Mouse (Mus musculus): ENCODE measurements around the gene Eif2a. TPM values are rescaled to one million over a fixed set of nuclear protein-coding genes. Genes with fewer than 3 reads are reported as not detected.

The Eif2a gene
- polyA plus RNA-seq, 1 experiment from 2014 or later = 32.0 TPM

- WGBS = 74% methylated on average over 7 of the region's 7 CpGs
Observed at GRCm38 (mm10) chr3:58508020-58508750, 17.4 kb upstream of the Eif2a start.

GRCm38 (mm10) chr3:58511581-58511980, 14.0 kb upstream of the Eif2a start:
- Histone ChIP-seq H3K27me3 (no peaks in the 10 kb centered on the region), H3K9ac (no peak overlapping the region), H3K27ac (no peak overlapping the region), H3K4me3 (no peak overlapping the region), H3K4me2 (no peak overlapping the region), H3K9me3 (replicated peaks) (no peaks in the 10 kb centered on the region), H3K36me3 (no peaks in the 10 kb centered on the region), H3K4me1 (replicated peaks) (no peaks in the 10 kb centered on the region)
- ATAC-seq (replicated peaks; ENCODE audit: insufficient number of reproducible peaks, insufficient read depth, low FRiP score, low read depth) = no peak

More at GRCm38 (mm10) chr3:58508020-58508750, 17.4 kb upstream of the Eif2a start:
- Histone ChIP-seq H3K4me2 (no peak overlapping the region), H3K36me3 (no peaks in the 10 kb centered on the region), H3K9me3 (replicated peaks) (no peaks in the 10 kb centered on the region), H3K27ac (no peak overlapping the region), H3K9ac (no peak overlapping the region), H3K27me3 (no peaks in the 10 kb centered on the region), H3K4me1 (replicated peaks) (no peaks in the 10 kb centered on the region), H3K4me3 (no peak overlapping the region)
- no peak for ATAC-seq (replicated peaks; ENCODE audit: insufficient number of reproducible peaks, insufficient read depth, low FRiP score, low read depth)

GRCm38 (mm10) chr3:58512740-58513139, 12.9 kb upstream of the Eif2a start:
- no peak overlapping the region for H3K9ac ChIP-seq
- no peaks in the 10 kb centered on the region for H3K27me3 ChIP-seq
- no peak overlapping the region for H3K4me2 ChIP-seq
- no peak overlapping the region for H3K27ac ChIP-seq
- 77% methylated on average over 3 of the region's 3 CpGs for WGBS
- ATAC-seq (replicated peaks; ENCODE audit: insufficient number of reproducible peaks, insufficient read depth, low FRiP score, low read depth) = no peak
- no peaks in the 10 kb centered on the region for H3K9me3 ChIP-seq (replicated peaks)
- no peak overlapping the region for H3K4me3 ChIP-seq
- H3K36me3 ChIP-seq = no peaks in the 10 kb centered on the region
- no peaks in the 10 kb centered on the region for H3K4me1 ChIP-seq (replicated peaks)

- Histone ChIP-seq H3K9me3 (replicated peaks) (no peaks in the 10 kb centered on the region), H3K27ac (no peak overlapping the region), H3K27me3 (no peaks in the 10 kb centered on the region), H3K4me2 (no peak overlapping the region), H3K4me3 (no peak overlapping the region), H3K9ac (no peak overlapping the region), H3K4me1 (replicated peaks) (no peaks in the 10 kb centered on the region), H3K36me3 (no peaks in the 10 kb centered on the region)
- ATAC-seq (replicated peaks; ENCODE audit: insufficient number of reproducible peaks, insufficient read depth, low FRiP score, low read depth) = no peak
- WGBS = 77% methylated on average over 4 of the region's 4 CpGs
Observed at GRCm38 (mm10) chr3:58513483-58513882, 12.1 kb upstream of the Eif2a start.

- Histone ChIP-seq H3K27ac (no peak overlapping the region), H3K36me3 (peaks cover 4% of the 10 kb centered on the region; the same call in 1 of the 2 replicates), H3K9ac (no peak overlapping the region), H3K9me3 (replicated peaks) (no peaks in the 10 kb centered on the region), H3K4me3 (no peak overlapping the region), H3K27me3 (no peaks in the 10 kb centered on the region), H3K4me1 (replicated peaks) (peaks cover 9% of the 10 kb centered on the region), H3K4me2 (no peak overlapping the region)
- WGBS = 68% methylated on average over 1 of the region's 1 CpGs
- ATAC-seq (replicated peaks; ENCODE audit: insufficient number of reproducible peaks, insufficient read depth, low FRiP score, low read depth) = no peak
Observed at GRCm38 (mm10) chr3:58515947-58516601, 9.5 kb upstream of the Eif2a start.

GRCm38 (mm10) chr3:58516602-58516976, 9.0 kb upstream of the Eif2a start:
- Histone ChIP-seq H3K9me3 (replicated peaks) (no peaks in the 10 kb centered on the region), H3K9ac (no peak overlapping the region), H3K36me3 (peaks cover 9% of the 10 kb centered on the region), H3K4me1 (replicated peaks) (peaks cover 9% of the 10 kb centered on the region), H3K4me3 (no peak overlapping the region), H3K27me3 (no peaks in the 10 kb centered on the region), H3K27ac (no peak overlapping the region), H3K4me2 (no peak overlapping the region)
- WGBS = 41% methylated on average over 7 of the region's 7 CpGs
- ATAC-seq (replicated peaks; ENCODE audit: insufficient number of reproducible peaks, insufficient read depth, low FRiP score, low read depth) = no peak

GRCm38 (mm10) chr3:58517258-58517657, 8.4 kb upstream of the Eif2a start:
- Histone ChIP-seq H3K27ac (no peak overlapping the region), H3K9me3 (replicated peaks) (no peaks in the 10 kb centered on the region), H3K9ac (no peak overlapping the region), H3K4me1 (replicated peaks) (peaks cover 9% of the 10 kb centered on the region), H3K4me3 (no peak overlapping the region), H3K4me2 (no peak overlapping the region), H3K36me3 (peaks cover 12% of the 10 kb centered on the region), H3K27me3 (no peaks in the 10 kb centered on the region)
- 48% methylated on average over 5 of the region's 5 CpGs for WGBS
- no peak for ATAC-seq (replicated peaks; ENCODE audit: insufficient number of reproducible peaks, insufficient read depth, low FRiP score, low read depth)

GRCm38 (mm10) chr3:58517800-58518199, 7.8 kb upstream of the Eif2a start:
- Histone ChIP-seq H3K27ac (no peak overlapping the region), H3K4me2 (no peak overlapping the region), H3K4me1 (replicated peaks) (peaks cover 9% of the 10 kb centered on the region), H3K4me3 (no peak overlapping the region), H3K36me3 (peaks cover 17% of the 10 kb centered on the region), H3K27me3 (no peaks in the 10 kb centered on the region), H3K9me3 (replicated peaks) (no peaks in the 10 kb centered on the region), H3K9ac (no peak overlapping the region)
- ATAC-seq (replicated peaks; ENCODE audit: insufficient number of reproducible peaks, insufficient read depth, low FRiP score, low read depth) = no peak
- 82% methylated on average over 5 of the region's 5 CpGs for WGBS

- Histone ChIP-seq H3K4me2 (no peak overlapping the region), H3K27ac (peak overlapping the region; percentile 58), H3K4me3 (no peak overlapping the region), H3K27me3 (no peaks in the 10 kb centered on the region), H3K36me3 (peaks cover 26% of the 10 kb centered on the region), H3K4me1 (replicated peaks) (peaks cover 11% of the 10 kb centered on the region), H3K9ac (no peak overlapping the region), H3K9me3 (replicated peaks) (no peaks in the 10 kb centered on the region)
- 53% methylated on average over 2 of the region's 2 CpGs for WGBS
- ATAC-seq (replicated peaks; ENCODE audit: insufficient number of reproducible peaks, insufficient read depth, low FRiP score, low read depth) = no peak
Observed at GRCm38 (mm10) chr3:58518962-58519361, 6.7 kb upstream of the Eif2a start.

GRCm38 (mm10) chr3:58519536-58519935, 6.1 kb upstream of the Eif2a start:
- ATAC-seq (replicated peaks; ENCODE audit: insufficient number of reproducible peaks, insufficient read depth, low FRiP score, low read depth) = no peak
- Histone ChIP-seq H3K36me3 (peaks cover 26% of the 10 kb centered on the region), H3K9ac (no peak overlapping the region), H3K4me2 (no peak overlapping the region), H3K4me3 (no peak overlapping the region), H3K9me3 (replicated peaks) (no peaks in the 10 kb centered on the region), H3K27ac (peak overlapping the region; percentile 58), H3K4me1 (replicated peaks) (peaks cover 16% of the 10 kb centered on the region), H3K27me3 (no peaks in the 10 kb centered on the region)
- WGBS = 39% methylated on average over 3 of the region's 3 CpGs

GRCm38 (mm10) chr3:58520286-58520685, 5.3 kb upstream of the Eif2a start:
- peaks cover 16% of the 10 kb centered on the region for H3K4me1 ChIP-seq (replicated peaks)
- H3K27me3 ChIP-seq = no peaks in the 10 kb centered on the region
- H3K9ac ChIP-seq = no peak overlapping the region
- no peak overlapping the region for H3K4me2 ChIP-seq
- ATAC-seq (replicated peaks; ENCODE audit: insufficient number of reproducible peaks, insufficient read depth, low FRiP score, low read depth) = no peak
- H3K4me3 ChIP-seq = no peak overlapping the region
- H3K36me3 ChIP-seq = peaks cover 26% of the 10 kb centered on the region
- no peaks in the 10 kb centered on the region for H3K9me3 ChIP-seq (replicated peaks)
- no peak overlapping the region for H3K27ac ChIP-seq
- 88% methylated on average over 6 of the region's 6 CpGs for WGBS

GRCm38 (mm10) chr3:58521361-58521760, 4.3 kb upstream of the Eif2a start:
- Histone ChIP-seq H3K27me3 (no peaks in the 10 kb centered on the region), H3K9ac (no peak overlapping the region), H3K4me2 (no peak overlapping the region), H3K4me1 (replicated peaks) (peaks cover 16% of the 10 kb centered on the region), H3K36me3 (peaks cover 26% of the 10 kb centered on the region), H3K27ac (no peak overlapping the region), H3K4me3 (no peak overlapping the region), H3K9me3 (replicated peaks) (no peaks in the 10 kb centered on the region)
- ATAC-seq (replicated peaks; ENCODE audit: insufficient number of reproducible peaks, insufficient read depth, low FRiP score, low read depth) = no peak
- 81% methylated on average over 2 of the region's 2 CpGs for WGBS
